22 mouse cellular contexts compared by ENCODE assay signal in genomic region chr17:30904096-30904495, GRCm38 (mm10). TPM values are rescaled to one million over a fixed set of nuclear protein-coding genes. Genes with fewer than 3 reads are reported as not detected.
DNase-seq lines count a peak whose midpoint lies in the region; ATAC-seq and TF ChIP-seq lines count a peak whose summit lies in the region.
"Had no signal": no experiment of that assay in that cellular context is flagged by ENCODE, and none has a peak within 500 bp of the region (broad histone marks: within the 10 kb centered on the region; RNA-seq: fewer than 3 reads in every experiment).

No protein-coding gene starts in this region.

- no peak for TF ChIP-seq CTCF in kidney, adult 2 months (conservative IDR thresholded peaks at IDR 0.05; ENCODE audit: insufficient read depth, insufficient read length, low read depth, low read length)
- no peak for TF ChIP-seq CTCF in lung, adult 2 months (IDR thresholded peaks at IDR 0.05; ENCODE audit: insufficient read depth, low read length)

- no peaks in the 10 kb centered on the region for H3K9me3 ChIP-seq in kidney, embryonic 14.5 days (ENCODE audit: control insufficient read depth, low read length)
- no peaks in the 10 kb centered on the region for H3K9me3 ChIP-seq in midbrain, embryonic 11.5 days (ENCODE audit: control insufficient read depth, low read length)
- H3K9me3 ChIP-seq in midbrain, embryonic 16.5 days (replicated peaks; ENCODE audit: control insufficient read depth, low read length, poor library complexity, severe bottlenecking), result no peaks in the 10 kb centered on the region
- H3K9me3 ChIP-seq: forebrain, embryonic 13.5 days; heart, embryonic 15.5 days; hindbrain, embryonic 10.5 days had no signal

- H3K4me1 ChIP-seq in kidney, adult 2 months (ENCODE audit: control insufficient read depth, insufficient read depth, low read length), result no peaks in the 10 kb centered on the region
- H3K4me1 ChIP-seq in kidney, embryonic 14.5 days (ENCODE audit: control insufficient read depth, insufficient read depth, low read length), result 0 out of 2 replicates have a peak, but pooled peaks cover 3% of the 10 kb centered on the region
- H3K4me1 ChIP-seq in lung, adult 2 months (ENCODE audit: control insufficient read depth, insufficient read depth, low read length), result 0 out of 2 replicates have a peak, but pooled peaks cover 3% of the 10 kb centered on the region
- H3K4me1 ChIP-seq in midbrain, embryonic 11.5 days (ENCODE audit: control insufficient read depth, insufficient read depth, low read length), result peaks cover 7% of the 10 kb centered on the region; the same call in 1 of the 2 replicates
- H3K4me1 ChIP-seq in midbrain, embryonic 16.5 days (ENCODE audit: control insufficient read depth, insufficient read depth, low read length), result 0 out of 2 replicates have a peak, but pooled peaks cover 5% of the 10 kb centered on the region

- no peak for TF ChIP-seq POLR2A in kidney, adult 2 months (IDR thresholded peaks at IDR 0.05; ENCODE audit: low read depth, low read length)
- no peak for TF ChIP-seq POLR2A in lung, adult 2 months (IDR thresholded peaks at IDR 0.05; ENCODE audit: borderline replicate concordance, extremely low read depth, low read depth, low read length)
- TF ChIP-seq POLR2A in myocyte (IDR thresholded peaks at IDR 0.05; ENCODE audit: insufficient read length, low read depth), result no peak

- H3K9ac ChIP-seq in kidney, embryonic 14.5 days (ENCODE audit: low read depth, low read length), result no peak overlapping the region
- H3K9ac ChIP-seq in midbrain, embryonic 11.5 days (ENCODE audit: low read length), result no peak overlapping the region
- H3K9ac ChIP-seq in midbrain, embryonic 16.5 days (ENCODE audit: low read depth, low read length), result no peak overlapping the region
- H3K9ac ChIP-seq: forebrain, embryonic 13.5 days; forebrain, postnatal 0 days; heart, embryonic 15.5 days had no signal

- H3K36me3 ChIP-seq in kidney, adult 2 months (ENCODE audit: control insufficient read depth, insufficient read depth, low read length), result no peaks in the 10 kb centered on the region
- H3K36me3 ChIP-seq in kidney, embryonic 14.5 days (ENCODE audit: control insufficient read depth, insufficient read depth, low read length), result no peaks in the 10 kb centered on the region
- H3K36me3 ChIP-seq in midbrain, embryonic 11.5 days (ENCODE audit: control insufficient read depth, insufficient read depth, low read length), result no peaks in the 10 kb centered on the region
- H3K36me3 ChIP-seq in midbrain, embryonic 16.5 days (ENCODE audit: control insufficient read depth, insufficient read depth, low read length), result no peaks in the 10 kb centered on the region
- no peaks in the 10 kb centered on the region for H3K36me3 ChIP-seq in myocyte (ENCODE audit: control insufficient read depth, insufficient read depth)
- H3K36me3 ChIP-seq: embryonic facial prominence, embryonic 10.5 days; heart, embryonic 15.5 days; hindbrain, embryonic 10.5 days had no signal

- no peak overlapping the region for H3K4me2 ChIP-seq in kidney, embryonic 14.5 days (replicated peaks; ENCODE audit: low read depth, low read length)
- H3K4me2 ChIP-seq in midbrain, embryonic 11.5 days, result no peak overlapping the region
- no peak overlapping the region for H3K4me2 ChIP-seq in midbrain, embryonic 16.5 days (ENCODE audit: low read length)
- no peak overlapping the region for H3K4me2 ChIP-seq in myocyte (ENCODE audit: low read depth)
- H3K4me2 ChIP-seq: forebrain, embryonic 13.5 days; heart, embryonic 11.5 days; heart, embryonic 15.5 days had no signal

- H3ac ChIP-seq in myocyte (ENCODE audit: control insufficient read depth, insufficient read length), result no peak overlapping the region

- H3K79me2 ChIP-seq in myocyte (ENCODE audit: control insufficient read depth, insufficient read depth), result no peaks in the 10 kb centered on the region

- DNase-seq in kidney, adult 2 months, result peak; percentile 22
- no peak for DNase-seq in lung, adult 2 months
- DNase-seq in lung, postnatal 36 days, result no peak
- DNase-seq in midbrain, embryonic 11.5 days (ENCODE audit: low spot score, missing footprints), result peak; percentile 75
- no peak for DNase-seq in urinary bladder, postnatal 10 days (ENCODE audit: low spot score)
- DNase-seq: adrenal gland, adult 2 months; adrenal gland, postnatal 25 days; cerebellum, adult 2 months; forebrain, postnatal 0 days; gastrocnemius, postnatal 14 days; heart, adult 2 months; heart, postnatal 14 days had no signal

- 28% methylated on average over 2 of the region's 2 CpGs for WGBS in kidney, adult 2 months
- 72% methylated on average over 2 of the region's 2 CpGs for WGBS in kidney, embryonic 14.5 days
- WGBS in lung, adult 2 months, result 30% methylated on average over 2 of the region's 2 CpGs
- WGBS in midbrain, embryonic 11.5 days, result 92% methylated on average over 2 of the region's 2 CpGs
- WGBS in midbrain, embryonic 16.5 days, result 67% methylated on average over 2 of the region's 2 CpGs

- ATAC-seq in kidney, embryonic 14.5 days (ENCODE audit: low FRiP score, low TSS enrichment), result no peak
- no peak for ATAC-seq in midbrain, embryonic 11.5 days (ENCODE audit: low FRiP score)
- ATAC-seq in midbrain, embryonic 16.5 days, result no peak
- ATAC-seq: forebrain, embryonic 13.5 days; forebrain, postnatal 0 days; Patski had no signal

- no peak overlapping the region for H3K4me3 ChIP-seq in kidney, adult 2 months (ENCODE audit: insufficient read depth, low read depth, low read length)
- H3K4me3 ChIP-seq in kidney, embryonic 14.5 days (ENCODE audit: low read length), result no peak overlapping the region
- H3K4me3 ChIP-seq in lung, adult 2 months (replicated peaks; ENCODE audit: extremely low read depth, low read depth, low read length), result peak overlapping the region; percentile 58
- H3K4me3 ChIP-seq in midbrain, embryonic 11.5 days (ENCODE audit: low read depth, low read length), result no peak overlapping the region
- H3K4me3 ChIP-seq in midbrain, embryonic 16.5 days (ENCODE audit: low read depth, low read length), result no peak overlapping the region
- no peak overlapping the region for H3K4me3 ChIP-seq in myocyte
- H3K4me3 ChIP-seq: embryonic facial prominence, embryonic 10.5 days; forebrain, embryonic 13.5 days; heart, adult 2 months; heart, embryonic 15.5 days; hindbrain, embryonic 10.5 days had no signal

- H3K27me3 ChIP-seq in kidney, adult 2 months (replicated peaks; ENCODE audit: control insufficient read depth, insufficient read depth, low read length), result no peaks in the 10 kb centered on the region; the same call in 1 of the 2 replicates
- H3K27me3 ChIP-seq in kidney, embryonic 14.5 days (ENCODE audit: control insufficient read depth, insufficient read depth, low read length), result peaks cover 33% of the 10 kb centered on the region
- peaks cover 20% of the 10 kb centered on the region for H3K27me3 ChIP-seq in midbrain, embryonic 11.5 days (ENCODE audit: control insufficient read depth, insufficient read depth, low read length)
- peaks cover 13% of the 10 kb centered on the region for H3K27me3 ChIP-seq in midbrain, embryonic 16.5 days (ENCODE audit: control insufficient read depth, insufficient read depth, low read depth, low read length)
- H3K27me3 ChIP-seq in myocyte (ENCODE audit: control insufficient read depth, insufficient read depth, insufficient read length), result no peaks in the 10 kb centered on the region

- H3K27ac ChIP-seq in kidney, adult 2 months (ENCODE audit: insufficient read depth, low read depth, low read length), result no peak overlapping the region
- H3K27ac ChIP-seq in kidney, embryonic 14.5 days (ENCODE audit: low read depth, low read length), result no peak overlapping the region
- H3K27ac ChIP-seq in midbrain, embryonic 11.5 days (ENCODE audit: low read depth, low read length), result no peak overlapping the region
- no peak overlapping the region for H3K27ac ChIP-seq in midbrain, embryonic 16.5 days (ENCODE audit: low read length)
- H3K27ac ChIP-seq: embryonic facial prominence, embryonic 10.5 days; forebrain, embryonic 13.5 days; heart, adult 2 months; heart, embryonic 15.5 days; hindbrain, embryonic 10.5 days had no signal

TF ChIP-seq in myocyte, 11 proteins besides CTCF, POLR2A, EP300 and RAD21:
- TF ChIP-seq CEBPB (IDR thresholded peaks at IDR 0.05; ENCODE audit: insufficient read depth, poor library complexity, severe bottlenecking), result no peak
- no peak for TF ChIP-seq SRF (IDR thresholded peaks at IDR 0.05; ENCODE audit: control insufficient read depth, insufficient read length, low read depth)
- TF ChIP-seq E2F4 (IDR thresholded peaks at IDR 0.05; ENCODE audit: insufficient read depth), result no peak
- no peak for TF ChIP-seq TCF12 (IDR thresholded peaks at IDR 0.05; ENCODE audit: insufficient read depth, poor library complexity, severe bottlenecking)
- TF ChIP-seq REST (IDR thresholded peaks at IDR 0.05; ENCODE audit: insufficient read depth, insufficient read length), result no peak
- no peak for TF ChIP-seq POLR2AphosphoS2 (IDR thresholded peaks at IDR 0.05; ENCODE audit: insufficient read length, low read depth)
- TF ChIP-seq MYOG (IDR thresholded peaks at IDR 0.05; ENCODE audit: control insufficient read depth in 1 of 3, insufficient read depth in 1 of 3, insufficient read length in 2 of 3, low read depth in 2 of 3), result peak in 1 of 3 experiments; percentile 44
- TF ChIP-seq MYOD1 (IDR thresholded peaks at IDR 0.05; ENCODE audit: control insufficient read depth in 1 of 3, insufficient read length in 2 of 3, low read depth in 2 of 3), result peak in 2 of 3 experiments; percentile 36 to 69
- no peak for TF ChIP-seq USF1 (IDR thresholded peaks at IDR 0.05; ENCODE audit: low read depth)
- no peak for TF ChIP-seq TCF3 (IDR thresholded peaks at IDR 0.05; ENCODE audit: insufficient read length, low read depth)
- no peak for TF ChIP-seq MAX (IDR thresholded peaks at IDR 0.05; ENCODE audit: low read depth)

RNA-seq across cellular contexts. Expression of gene Glp1r, which starts 2.5 kb away (rescaled TPM):
- 0.27 and 0.48 TPM in 2 replicates for polyA plus RNA-seq in kidney, adult 2 months (2012; rRNA removed)
- polyA plus RNA-seq in kidney, embryonic 14.5 days (2014; fragmentation: Nextera tagmentation; extraction: Ambion mirVana), result 0.18 and 0.19 TPM in 2 replicates
- 43.6 and 54.1 TPM in 2 replicates for polyA plus RNA-seq in lung, adult 2 months (2012; rRNA removed)
- 0.04 and 0.10 TPM in 2 replicates for polyA plus RNA-seq in midbrain, embryonic 11.5 days (2014; fragmentation: Nextera tagmentation; extraction: Ambion mirVana)
- polyA plus RNA-seq in midbrain, embryonic 16.5 days (2015; fragmentation: Nextera tagmentation; extraction: Ambion mirVana), result 0.71 and 1.3 TPM in 2 replicates
- polyA plus RNA-seq in myocyte (2012; fragmentation: generic; extraction: Trizol), result 1.3 TPM
- polyA plus RNA-seq: Patski had no signal

RNA-seq across cellular contexts. Expression of gene Umodl1, which starts 50.3 kb away (rescaled TPM):
- not detected in 2 replicates for polyA plus RNA-seq in kidney, adult 2 months (2012; rRNA removed)
- polyA plus RNA-seq in kidney, embryonic 14.5 days (2014; fragmentation: Nextera tagmentation; extraction: Ambion mirVana), result 0.18 TPM in 1 of 2 replicates, not detected in the other
- polyA plus RNA-seq in lung, adult 2 months (2012; rRNA removed), result 0.02 TPM in 1 of 2 replicates, not detected in the other
- polyA plus RNA-seq in midbrain, embryonic 11.5 days (2014; fragmentation: Nextera tagmentation; extraction: Ambion mirVana), result 0.07 TPM in 1 of 2 replicates, not detected in the other
- polyA plus RNA-seq in midbrain, embryonic 16.5 days (2015; fragmentation: Nextera tagmentation; extraction: Ambion mirVana), result 0.09 and 0.10 TPM in 2 replicates
- not detected for polyA plus RNA-seq in myocyte (2012; fragmentation: generic; extraction: Trizol)
- polyA plus RNA-seq: forebrain, embryonic 13.5 days; gonadal fat pad, adult 2 months; heart, adult 2 months; heart, embryonic 11.5 days; Patski had no signal

Comparison
In these comparisons a context has a peak if more than half of its experiments do, and no peak if none do; other contexts are left out.
1. DNase-seq: peak in kidney, adult 2 months (single experiment) and midbrain, embryonic 11.5 days (single experiment); none in lung, adult 2 months (single experiment), lung, postnatal 36 days (single experiment) and urinary bladder, postnatal 10 days (single experiment).
2. RNA of gene Glp1r, which starts 2.5 kb away (polyA plus RNA-seq): 43.6 to 54.1 TPM in lung, adult 2 months; 0.71 to 1.3 TPM in midbrain, embryonic 16.5 days, 1.3 TPM in myocyte (single experiment), 0.27 to 0.48 TPM in kidney, adult 2 months, 0.18 to 0.19 TPM in kidney, embryonic 14.5 days and 0.04 to 0.10 TPM in midbrain, embryonic 11.5 days; every median in the first group is over 10 times any median in the second.